Mouse (Mus musculus) granulocyte monocyte progenitor cell, adult 5-6 weeks (primary cell): ENCODE measurements around the gene Gan. TPM values are rescaled to one million over a fixed set of nuclear protein-coding genes. Genes with fewer than 3 reads are reported as not detected.

Source experiments
- ATAC-seq: replicated peaks from 2 replicates; pipeline ENCODE4 v1.8.0; 2016; ENCODE audit warnings: mild to moderate bottlenecking, moderate TSS enrichment, inconsistent platforms; ENCODE audit not compliant: poor library complexity, severe bottlenecking
- total RNA-seq, 2 experiments: library from RNA; stranded (forward) in 1 of 2; stranded (reverse) in 1 of 2; fragments of 200-712, 200-1000 nt in 1 of 2; fragments of >200 nt in 1 of 2; fragmentation: Nextera tagmentation in 1 of 2; gene quantifications; 2 replicates each; pipeline ENCODE4 v1.2.3; 2014 to 2017

The Gan gene
- total RNA-seq, 2 experiments from 2014 or later: 3.4 to 5.9 TPM

GRCm38 (mm10) chr8:117244601-117245000, 86.7 kb downstream of the Gan start:
- no peak for ATAC-seq

GRCm38 (mm10) chr8:117248341-117248740, 90.4 kb downstream of the Gan start:
- ATAC-seq: peak; percentile 57

GRCm38 (mm10) chr8:117251086-117251681, 93.2 kb downstream of the Gan start:
- no peak for ATAC-seq

- peak; percentile 52 for ATAC-seq
These were observed 94.7 kb downstream of the Gan start for GRCm38 (mm10) chr8:117252650-117253049.

GRCm38 (mm10) chr8:117253390-117254269, 95.7 kb downstream of the Gan start:
- ATAC-seq: no peak

GRCm38 (mm10) chr8:117254496-117254895, 96.6 kb downstream of the Gan start:
- ATAC-seq: no peak

GRCm38 (mm10) chr8:117256292-117256938, 98.5 kb downstream of the Gan start:
- peak; percentile 54 for ATAC-seq

- no peak for ATAC-seq
These were observed 99.3 kb downstream of the Gan start, which contains the start of gene Cmip for GRCm38 (mm10) chr8:117257029-117257820. TSS of gene Cmip (plus strand) at chr8:117257064.

GRCm38 (mm10) chr8:117257821-117258575, 100.1 kb downstream of the Gan start:
- ATAC-seq: peak; percentile 33

GRCm38 (mm10) chr8:117258576-117259040, 100.7 kb downstream of the Gan start:
- no peak for ATAC-seq

- ATAC-seq: no peak
These were observed 101.6 kb downstream of the Gan start for GRCm38 (mm10) chr8:117259431-117260001.

GRCm38 (mm10) chr8:117260234-117260929, 102.4 kb downstream of the Gan start:
- ATAC-seq: no peak

- no peak for ATAC-seq
These were observed 103.1 kb downstream of the Gan start for GRCm38 (mm10) chr8:117260930-117261475.

GRCm38 (mm10) chr8:117261702-117262101, 103.8 kb downstream of the Gan start:
- no peak for ATAC-seq

- peak; percentile 41 for ATAC-seq
These were observed 104.8 kb downstream of the Gan start for GRCm38 (mm10) chr8:117262685-117263084.

GRCm38 (mm10) chr8:117263442-117263841, 105.5 kb downstream of the Gan start:
- ATAC-seq: no peak

- ATAC-seq: no peak
These were observed 107.1 kb downstream of the Gan start for GRCm38 (mm10) chr8:117265079-117265478.
